Mouse (Mus musculus): Measurements from ENCODE around the gene Polr2g.
"Not testable (repeated sequence)": the region's sequence is repeated elsewhere in the genome, so short reads cannot be mapped to it uniquely, and the experiment has no call there.

Gene Polr2g

DNA sequence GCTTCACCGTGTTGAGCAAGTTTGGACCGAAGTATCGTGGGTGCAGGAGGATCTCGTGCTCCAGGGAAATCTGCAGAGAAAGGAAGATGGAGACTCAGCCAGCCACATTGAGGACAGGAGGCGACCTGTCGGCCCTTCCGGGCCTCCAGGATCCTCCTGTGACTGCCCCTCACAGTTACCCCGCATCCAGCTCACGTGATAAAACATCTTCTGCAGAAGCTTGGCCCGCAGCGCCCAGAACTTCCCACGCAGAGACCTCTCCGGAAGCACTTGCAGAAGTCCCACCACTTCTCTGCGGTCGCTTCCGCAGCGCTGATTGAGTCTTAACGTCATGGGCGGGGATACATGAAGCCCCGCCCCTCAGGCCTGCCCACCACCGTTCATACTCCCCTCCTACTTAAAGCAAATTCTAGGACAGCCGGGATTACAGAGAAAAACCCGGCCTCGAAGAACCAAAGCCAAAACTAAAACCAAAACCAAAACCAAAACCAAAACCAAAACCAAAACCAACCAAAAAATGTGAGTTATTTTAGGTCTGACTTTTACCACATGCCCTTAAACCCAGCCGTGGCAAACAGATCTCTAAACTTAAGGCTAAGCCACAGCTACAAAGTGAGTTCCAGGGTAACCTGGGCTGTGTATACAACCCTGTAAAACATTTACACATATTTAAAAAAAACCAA is at the start of gene Polr2g:
Gene Polr2g, minus strand, starts transcription at position 314 of the 683 bp plus-strand sequence.
- peak; percentile 87 to 93 for DNase-seq (ENCODE audit: low spot score in 2 of 2)

DNA sequence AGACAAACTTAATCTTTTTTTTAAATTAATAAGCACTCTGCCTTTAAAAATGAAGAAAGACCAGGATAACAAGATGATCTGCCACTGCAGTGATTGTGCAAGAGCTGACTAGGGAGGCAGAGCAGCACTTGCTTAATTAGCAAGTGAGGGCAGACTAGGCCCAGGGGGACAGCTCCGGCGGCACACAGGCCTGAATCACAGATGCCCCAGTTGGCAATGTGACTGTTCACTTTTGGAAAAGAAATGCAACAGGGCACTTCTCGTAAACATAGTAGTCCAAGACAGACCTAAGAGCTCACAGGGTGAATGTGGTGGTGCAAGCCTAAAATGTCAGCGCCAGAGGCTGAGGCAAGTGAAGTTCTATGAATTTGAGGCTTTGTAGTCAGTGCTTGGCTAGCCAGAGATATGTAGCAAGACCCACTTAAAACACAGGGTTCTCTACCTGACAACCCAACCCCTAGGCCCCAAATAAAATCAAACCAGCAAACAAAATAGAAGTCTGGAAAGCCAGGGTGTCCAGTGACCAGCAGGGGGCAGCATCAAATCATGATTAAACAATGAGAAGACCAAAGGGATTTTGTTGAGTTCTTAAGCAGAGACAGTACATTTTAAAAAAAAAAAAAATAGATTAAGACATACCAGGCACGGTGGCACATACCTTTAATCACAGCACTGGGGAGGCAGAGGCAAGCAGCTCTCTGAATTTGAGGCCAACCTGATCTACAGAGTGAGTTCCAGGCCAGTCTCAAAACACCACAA is 46.2 kb upstream of the Polr2g start:
- peak; percentile 49 to 50 for DNase-seq (ENCODE audit: low spot score in 2 of 2)

DNA sequence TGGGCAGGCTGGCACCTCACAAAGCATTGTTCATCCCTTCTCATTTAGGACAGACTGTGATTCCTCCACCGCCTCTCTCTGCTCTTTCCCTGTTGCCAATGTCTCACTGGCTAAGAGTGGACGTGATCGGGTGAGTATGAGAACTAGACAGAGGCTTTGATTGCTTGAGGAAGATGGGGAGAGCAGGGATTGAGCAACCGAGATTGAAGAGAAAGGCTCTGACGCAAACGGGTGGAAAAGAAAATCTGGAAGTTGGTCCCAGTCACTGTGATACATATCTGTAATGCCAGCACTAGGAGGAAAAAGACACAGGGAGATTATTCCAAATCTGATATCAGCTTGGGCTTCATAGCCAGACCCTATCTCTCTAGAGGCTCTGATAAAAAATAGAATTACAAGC is 44.6 kb upstream of the Polr2g start:
- DNase-seq (ENCODE audit: low spot score in 2 of 2) = no peak

DNA sequence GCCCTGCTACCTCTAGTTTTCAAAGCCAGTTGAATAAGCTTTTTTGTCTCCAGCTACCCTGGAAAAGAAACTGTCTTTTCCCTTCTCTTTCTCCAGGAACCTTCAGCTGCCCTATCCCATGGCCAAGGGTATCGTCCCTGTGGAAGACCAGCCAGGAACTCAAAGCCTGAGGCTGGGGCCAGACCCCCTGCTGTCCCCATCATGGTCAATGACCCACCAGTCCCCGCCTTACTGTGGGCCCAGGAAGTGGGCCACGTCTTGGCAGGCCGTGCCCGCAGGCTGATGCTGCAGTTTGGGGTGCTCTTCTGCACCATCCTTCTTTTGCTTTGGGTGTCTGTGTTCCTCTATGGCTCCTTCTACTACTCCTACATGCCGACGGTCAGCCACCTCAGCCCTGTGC is 42.6 kb upstream of the Polr2g start:
- DNase-seq (ENCODE audit: low spot score in 2 of 2) = no peak

DNA sequence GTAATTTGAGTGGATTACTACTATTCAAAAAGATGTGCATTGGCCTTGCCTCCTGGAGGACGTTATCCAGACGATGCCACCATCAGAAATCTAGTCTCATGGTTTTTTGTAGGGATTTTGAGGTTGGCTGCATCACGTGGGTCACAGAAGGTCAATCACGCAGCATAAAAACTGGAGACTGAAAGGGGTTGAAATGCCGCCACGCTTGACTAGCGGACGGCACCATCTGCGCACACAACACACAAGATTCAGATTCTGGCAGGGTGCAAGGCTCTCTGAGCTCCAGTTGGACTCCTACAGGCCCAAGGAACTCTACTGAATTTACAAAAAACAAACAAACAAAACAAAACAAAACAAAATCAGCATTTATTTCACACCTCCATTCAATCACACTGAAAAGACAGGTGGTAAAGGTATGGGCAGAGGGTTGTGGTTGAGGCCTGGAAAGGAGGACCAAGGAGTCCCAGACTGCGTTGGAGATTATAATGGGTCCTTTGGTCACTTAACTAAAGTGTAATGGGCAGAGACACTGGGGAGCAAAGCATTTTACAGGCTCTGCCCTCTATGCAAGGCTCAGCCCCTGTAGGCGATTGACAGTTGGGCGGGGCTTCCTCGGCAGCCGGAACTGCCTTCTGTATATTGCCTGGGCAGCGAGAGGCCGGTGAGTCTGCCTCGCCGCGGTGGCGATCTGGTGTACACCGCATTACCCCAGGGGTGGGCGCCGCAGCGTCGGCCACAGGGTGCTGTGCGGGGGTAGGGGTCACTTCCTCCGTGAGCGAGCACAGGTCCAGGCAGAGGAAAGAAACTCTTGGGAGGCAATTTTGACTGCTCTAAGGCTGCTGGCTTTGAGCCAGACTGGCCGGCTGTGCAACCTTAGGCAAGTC is 41.8 kb upstream of the Polr2g start:
- peak; percentile 73 to 77 for DNase-seq (ENCODE audit: low spot score in 2 of 2)

DNA sequence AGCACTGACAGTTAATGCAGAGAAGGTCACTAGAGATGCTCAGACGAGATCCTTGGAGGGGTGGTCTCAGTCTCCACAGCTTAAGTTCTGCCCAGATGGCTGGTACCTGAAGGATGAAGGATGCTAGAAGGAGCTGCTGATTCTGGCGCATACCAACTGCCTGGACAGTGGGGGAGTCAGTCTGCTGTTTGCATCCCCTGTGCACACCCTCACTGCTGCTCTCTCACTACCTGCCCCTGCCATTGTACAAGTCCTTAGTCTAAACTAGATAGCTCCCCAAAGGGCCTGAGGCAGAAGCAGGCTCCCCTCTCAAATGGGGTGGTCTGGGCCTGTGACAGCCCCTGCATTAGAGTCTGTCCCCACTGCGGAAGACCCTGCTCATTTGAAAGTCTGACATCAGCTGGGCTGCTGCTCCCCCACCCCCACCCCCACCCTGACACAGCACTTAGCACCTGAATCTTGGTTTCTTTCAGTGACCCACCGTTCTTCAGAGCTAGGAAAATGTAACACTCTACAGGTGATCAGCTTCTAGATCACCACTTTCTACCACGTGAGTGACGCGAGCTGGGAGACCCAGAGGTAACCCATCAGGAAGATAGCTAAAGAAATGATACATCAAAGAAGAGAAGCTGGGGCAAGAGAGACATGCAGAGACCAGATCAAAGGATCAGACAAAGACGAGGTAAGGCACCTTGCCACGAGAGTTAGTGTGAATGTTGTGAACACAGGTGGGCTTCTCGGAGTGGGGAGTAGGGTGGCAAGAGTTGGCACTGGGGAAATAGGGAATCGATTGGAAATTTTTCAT is 40.9 kb upstream of the Polr2g start, which contains the start of gene Gng3:
Gene Gng3, minus strand, starts transcription at position 92 of the 805 bp plus-strand sequence.
- DNase-seq (ENCODE audit: low spot score in 2 of 2) = peak; percentile 84 to 90

DNA sequence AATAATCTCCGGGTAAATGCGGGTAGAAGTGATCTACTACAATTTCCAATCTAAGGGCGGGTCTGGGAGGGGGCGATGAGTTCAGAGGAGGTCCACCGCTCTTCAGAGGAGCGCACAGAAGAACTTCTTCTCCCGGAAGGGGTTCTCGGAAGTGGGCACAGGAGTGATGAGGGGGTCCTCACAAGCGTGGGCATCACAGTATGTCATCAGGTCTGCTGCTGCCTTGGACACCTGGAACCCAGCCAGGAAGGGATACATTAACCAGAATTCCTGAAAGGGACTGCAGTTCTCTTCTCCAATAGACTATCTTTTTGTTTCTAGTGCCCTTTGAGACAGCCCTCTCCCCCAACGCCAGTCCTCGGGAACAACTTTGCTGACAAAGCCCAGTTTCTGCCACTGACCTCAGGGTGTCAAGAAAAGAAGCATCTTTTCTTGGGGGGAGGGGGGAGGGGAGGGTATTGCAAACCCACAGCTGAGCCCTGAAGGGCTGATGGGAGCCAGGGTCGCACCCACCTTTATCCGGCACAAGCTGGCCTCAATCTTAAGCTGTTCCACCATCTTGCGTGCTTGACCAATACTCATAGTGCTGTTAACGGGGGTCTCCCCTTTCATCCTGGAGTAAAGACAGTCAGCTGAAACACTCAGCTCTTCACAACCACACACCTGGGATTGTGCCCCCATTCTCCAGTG is 39.8 kb upstream of the Polr2g start:
- no peak for DNase-seq (ENCODE audit: low spot score in 2 of 2)

DNA sequence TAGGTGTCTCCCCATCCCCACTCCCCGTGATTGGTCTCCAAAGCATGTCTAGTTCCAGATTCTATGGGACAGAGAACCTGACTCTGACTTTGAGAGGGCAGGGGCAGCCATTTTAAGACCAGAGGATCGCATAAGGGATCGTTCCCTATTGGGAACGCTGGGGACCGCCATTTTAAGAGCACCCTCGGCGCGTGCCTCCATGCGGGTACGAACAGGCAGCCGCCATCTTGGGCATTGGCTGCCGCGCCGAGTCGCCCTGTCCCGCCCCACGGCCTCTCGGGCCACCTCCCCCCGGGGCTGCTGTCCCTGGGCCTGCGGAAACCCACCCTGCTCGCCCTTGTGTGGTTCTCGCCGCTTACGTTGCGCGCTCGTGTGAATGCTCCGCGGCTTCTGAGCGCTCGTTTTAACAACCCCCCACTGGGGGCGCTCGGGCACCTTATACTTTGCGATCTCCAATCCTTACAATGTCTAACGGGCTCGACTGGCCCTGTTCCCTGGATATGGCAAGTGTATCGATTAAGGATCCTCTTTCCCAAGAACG is 38.9 kb upstream of the Polr2g start, which contains the start of gene Bscl2:
Gene Bscl2, plus strand, starts transcription at position 217 of the 541 bp plus-strand sequence.
- DNase-seq (ENCODE audit: low spot score in 2 of 2) = peak; percentile 84 to 85

DNA sequence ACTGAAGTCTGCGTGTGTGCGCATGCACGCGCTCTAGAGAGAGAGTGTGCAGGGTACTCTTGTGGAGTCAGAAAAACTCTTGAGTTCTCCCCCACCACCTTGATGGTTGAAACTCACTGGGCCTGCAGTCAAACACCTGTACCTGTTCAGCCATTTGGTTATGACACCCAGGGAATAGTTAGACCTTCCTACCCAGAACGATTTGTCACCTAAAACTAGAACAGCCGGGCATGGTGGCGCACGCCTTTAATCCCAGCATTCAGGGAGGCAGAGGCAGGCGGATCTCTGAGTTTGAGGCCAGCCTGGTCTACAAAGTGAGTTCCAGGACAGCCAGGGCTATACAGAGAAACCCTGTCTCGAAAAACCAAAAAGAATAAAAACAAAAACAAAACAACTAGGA is 38.0 kb upstream of the Polr2g start:
- DNase-seq (ENCODE audit: low spot score in 2 of 2) = not testable (repeated sequence)

DNA sequence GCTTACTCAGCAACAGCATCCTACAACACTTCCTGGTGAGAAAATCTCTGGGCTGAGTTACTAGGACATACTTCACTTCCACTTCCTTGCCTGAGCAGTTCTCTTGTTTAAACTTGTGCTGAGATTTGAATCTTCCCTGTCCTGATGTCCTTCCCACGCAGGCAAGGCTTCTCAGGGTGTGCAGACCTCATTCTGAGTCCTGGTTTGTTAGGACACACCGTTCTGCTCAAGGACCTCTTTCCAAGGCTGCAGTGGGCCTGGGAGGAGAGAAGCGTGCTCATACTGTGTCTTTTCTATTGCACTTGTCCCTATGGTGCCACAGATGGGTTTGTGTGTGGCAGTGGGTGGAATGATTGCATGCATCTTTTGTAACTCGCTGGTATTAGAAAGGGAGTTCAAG is 34.6 kb upstream of the Polr2g start:
- DNase-seq (ENCODE audit: low spot score in 2 of 2) = no peak

DNA sequence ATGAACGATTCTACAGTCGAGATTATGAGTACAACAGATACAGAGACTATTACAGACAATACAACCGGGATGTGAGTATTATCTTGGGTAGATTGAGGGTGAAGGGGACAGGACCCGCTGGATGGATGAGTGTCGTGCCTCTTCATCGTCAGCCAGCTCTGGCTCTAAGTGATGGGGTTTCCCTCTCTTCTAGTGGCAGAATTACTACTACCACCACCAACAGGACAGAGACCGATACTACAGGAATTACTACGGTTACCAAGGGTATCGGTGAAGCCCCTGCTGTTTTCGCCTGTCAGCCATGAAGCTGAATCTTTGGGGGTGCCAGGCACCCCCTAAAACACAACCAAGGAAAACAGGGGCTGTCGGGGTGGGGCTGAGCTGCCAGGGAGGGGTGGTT is 32.9 kb upstream of the Polr2g start:
- DNase-seq (ENCODE audit: low spot score in 2 of 2) = no peak

DNA sequence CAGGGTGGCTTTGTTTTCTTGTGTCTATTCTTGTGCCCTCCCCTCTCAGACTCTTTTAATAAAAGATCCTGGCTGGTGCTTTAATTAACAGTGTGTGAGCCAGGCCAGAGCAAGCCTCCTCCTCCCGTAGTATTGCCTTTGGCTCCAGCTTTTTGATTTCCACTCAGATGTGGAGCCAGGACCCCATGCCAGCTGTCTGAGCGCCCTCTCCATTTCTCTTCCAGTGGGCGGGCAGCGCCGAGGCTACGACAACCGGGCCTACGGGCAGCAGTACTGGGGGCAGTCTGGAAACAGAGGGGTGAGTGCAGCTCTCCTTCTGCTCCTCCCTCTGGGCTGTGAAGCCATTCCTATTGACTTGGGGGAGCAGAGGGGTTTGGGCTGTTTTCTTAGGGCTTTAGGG is 32.3 kb upstream of the Polr2g start:
- DNase-seq (ENCODE audit: low spot score in 2 of 2) = no peak

DNA sequence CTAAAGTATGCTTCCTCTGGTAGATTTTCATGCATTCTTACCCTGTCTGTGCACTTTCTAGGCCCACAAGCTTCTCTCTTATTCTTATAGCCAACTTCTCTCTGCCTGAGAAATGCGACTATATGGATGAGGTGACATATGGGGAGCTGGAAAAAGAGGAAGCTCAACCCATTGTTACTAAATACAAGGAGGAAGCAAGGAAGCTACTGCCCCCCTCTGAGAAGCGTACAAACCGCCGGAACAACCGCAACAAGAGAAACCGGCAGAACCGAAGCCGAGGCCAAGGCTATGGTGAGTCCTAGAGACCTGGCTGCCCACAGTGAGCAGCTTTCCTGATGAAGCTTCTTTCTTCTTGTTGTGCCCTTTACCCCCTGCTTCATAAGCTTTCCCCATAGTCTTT is 31.3 kb upstream of the Polr2g start, which contains the start of gene AC129217.1:
Gene AC129217.1, plus strand, starts transcription at position 114 of the 400 bp plus-strand sequence.
- no peak for DNase-seq (ENCODE audit: low spot score in 2 of 2)

DNA sequence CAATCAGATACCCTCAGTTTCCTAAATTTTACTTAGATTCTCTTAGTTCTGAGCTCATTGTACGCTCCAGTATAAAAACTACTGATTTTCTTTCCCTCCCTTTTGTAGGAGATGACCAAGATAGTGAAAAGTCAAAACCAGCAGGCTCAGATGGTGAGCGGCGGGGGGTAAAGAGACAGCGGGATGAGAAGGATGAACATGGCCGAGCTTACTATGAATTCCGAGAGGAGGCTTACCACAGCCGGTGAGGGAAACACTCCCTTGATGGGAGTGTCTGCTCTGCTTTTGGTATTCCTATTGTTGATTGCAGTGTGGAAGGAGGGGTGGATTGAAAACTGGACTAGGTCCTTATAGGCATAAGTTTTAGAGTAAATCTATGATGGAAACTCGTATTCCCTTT is 24.3 kb upstream of the Polr2g start:
- DNase-seq (ENCODE audit: low spot score in 2 of 2) = no peak

DNA sequence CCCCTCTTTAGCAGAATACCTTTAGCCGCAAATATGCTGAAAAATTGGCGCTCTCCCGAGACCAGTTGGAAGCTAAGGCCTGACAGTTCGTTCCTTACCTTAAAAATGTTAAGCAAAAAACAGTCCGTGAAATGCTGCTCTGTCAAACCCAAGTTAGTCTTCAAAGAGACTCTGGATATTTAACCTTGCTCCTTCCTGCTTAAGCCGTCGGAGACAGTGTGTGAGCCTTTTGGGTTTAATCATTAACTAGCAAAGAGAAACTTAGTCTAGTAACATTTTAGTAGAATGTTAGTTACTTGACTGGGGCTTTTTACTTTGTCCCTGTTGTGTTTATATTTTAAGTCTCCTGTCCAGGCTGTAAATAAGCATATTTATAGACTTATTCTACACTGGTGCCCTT is 22.8 kb upstream of the Polr2g start:
- DNase-seq (ENCODE audit: low spot score in 2 of 2) = no peak

DNA sequence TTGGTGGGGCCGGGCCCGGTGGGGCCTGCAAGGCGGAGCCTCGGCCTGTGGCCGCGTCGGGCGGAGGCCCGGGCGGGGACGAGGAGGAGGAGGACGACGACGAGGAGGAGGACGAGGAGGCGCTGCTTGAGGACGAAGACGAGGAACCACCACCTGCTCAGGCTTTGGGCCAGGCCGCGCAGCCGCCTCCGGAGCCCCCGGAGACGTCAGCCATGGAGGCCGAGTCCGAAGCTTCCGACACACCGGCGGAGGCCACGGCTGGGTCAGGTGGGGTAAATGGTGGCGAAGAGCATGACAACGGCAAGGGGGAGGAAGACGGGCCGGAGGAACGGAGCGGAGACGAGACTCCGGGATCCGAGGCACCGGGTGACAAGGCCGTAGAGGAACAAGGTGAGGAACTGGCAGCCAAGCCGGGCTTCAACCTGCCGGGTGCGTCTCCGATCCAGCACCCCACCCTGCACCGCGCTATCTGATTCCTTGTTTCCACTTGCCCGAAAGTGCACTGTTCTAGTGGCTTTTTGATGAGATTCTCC is 22.1 kb upstream of the Polr2g start:
- no peak for DNase-seq (ENCODE audit: low spot score in 2 of 2)

DNA sequence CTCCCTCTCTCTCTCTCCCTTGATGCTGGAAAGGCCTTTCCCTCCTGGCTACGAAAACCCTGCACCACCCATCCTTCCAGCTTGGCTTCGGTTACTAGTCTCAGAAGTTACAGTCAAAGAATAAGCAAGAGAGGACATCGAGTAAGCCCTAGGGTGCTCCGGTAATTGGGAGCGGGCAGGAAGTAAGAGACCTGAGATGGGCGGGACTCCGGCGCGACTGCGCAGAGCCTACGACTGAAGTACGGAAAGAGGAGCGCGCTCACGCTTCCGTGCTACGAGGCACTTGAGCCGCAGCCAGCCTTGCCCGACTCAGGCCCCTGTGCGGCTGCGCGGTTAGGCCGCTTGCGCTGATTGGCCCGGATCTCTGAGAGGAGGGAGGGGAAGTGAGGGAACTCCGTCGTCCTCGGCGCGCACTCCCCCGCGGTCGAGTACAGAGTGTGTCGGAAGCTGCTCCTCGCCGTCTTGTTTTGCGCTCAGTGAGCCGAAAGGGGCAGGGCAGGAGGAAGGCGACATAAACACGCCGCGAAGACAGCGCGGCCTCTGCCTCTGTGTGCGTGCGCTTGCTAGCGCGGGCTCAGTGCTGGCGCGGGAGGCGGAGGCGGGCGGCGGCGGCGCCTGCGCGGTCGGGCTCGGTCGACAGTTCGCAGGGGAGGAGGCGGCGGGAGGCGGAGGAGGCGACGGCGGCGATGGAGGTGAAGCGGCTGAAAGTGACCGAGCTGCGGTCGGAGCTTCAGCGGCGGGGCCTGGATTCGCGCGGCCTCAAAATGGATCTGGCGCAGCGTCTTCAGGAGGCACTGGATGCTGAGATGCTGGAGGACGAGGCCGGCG is 21.4 kb upstream of the Polr2g start, which contains the start of gene Hnrnpul2:
Gene Hnrnpul2, plus strand, starts transcription at position 415 of the 828 bp plus-strand sequence.
- peak; percentile 99 for DNase-seq (ENCODE audit: low spot score in 2 of 2)

DNA sequence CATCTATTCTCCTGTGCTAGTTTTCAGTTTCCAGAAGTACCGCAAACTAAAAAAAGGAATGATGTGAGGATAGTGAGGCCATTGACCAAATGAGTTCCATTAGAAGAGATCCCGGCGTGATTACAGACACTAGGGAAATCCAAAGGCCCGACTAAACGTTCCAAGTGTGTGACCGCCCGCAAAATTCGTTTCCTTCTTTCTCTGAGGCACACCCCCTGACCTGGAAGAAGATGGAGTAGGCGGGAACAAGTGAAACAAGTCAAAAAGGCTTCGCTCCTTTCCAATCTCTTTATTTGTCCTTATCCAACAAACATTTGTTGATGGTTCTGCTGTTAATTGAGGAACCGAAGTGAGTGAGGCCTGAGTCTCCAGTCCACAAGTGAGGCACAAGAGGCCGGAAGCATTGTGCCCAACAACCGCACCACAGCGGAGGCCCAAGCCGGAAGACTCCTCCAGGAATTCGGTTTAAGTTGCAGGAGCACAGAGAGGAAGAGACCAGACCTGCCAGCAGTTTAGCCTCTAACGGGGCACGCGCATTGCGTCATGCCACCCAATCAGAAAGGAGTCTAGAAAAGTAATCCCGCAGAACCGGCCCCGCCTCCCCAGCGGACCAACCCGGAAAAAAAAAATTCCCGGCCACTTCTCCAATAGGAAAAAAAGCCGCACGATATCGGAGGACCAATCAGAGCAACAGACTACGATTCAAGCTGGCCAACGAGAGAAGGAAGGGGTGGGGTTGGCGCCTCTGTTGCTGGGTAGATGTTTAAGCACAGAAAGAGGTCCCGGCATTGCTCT is 20.6 kb upstream of the Polr2g start, which contains the start of gene Ttc9c:
Gene Ttc9c, minus strand, starts transcription at position 533 of the 795 bp plus-strand sequence.
- DNase-seq (ENCODE audit: low spot score in 2 of 2) = peak; percentile 98 to 99
